Mouse (Mus musculus) lung, postnatal 0 days (tissue): ENCODE measurements at regions not wholly inside any gene's neighbourhood (a gene's known extent, or its start where the extent isn't known, plus 50 kb on each side); places are given as distances from the start of the nearest gene placed in this dataset.
A peak's percentile ranks its signal among the peaks of the same experiment; 100 is the strongest.

Experiments
- ATAC-seq: fragments of 200-750 bp; cut with Nextera tagmentation; 2 replicates; pipeline ENCODE4 v1.8.0; 2017; ENCODE audit warnings: moderate library complexity
- DNase-seq: peaks from one replicate; pipeline ENCODE4 v3.0.0-alpha.2; 2016; ENCODE audit warnings: low spot score
- H3K27ac ChIP-seq: fragments of 300-500 bp; sonication (generic); 2 replicates; pipeline ENCODE4 v1.5.1; 2014; ENCODE audit warnings: antibody characterized with exemption, mild to moderate bottlenecking, low read length, mixed read lengths
- H3K27me3 ChIP-seq: fragments of 300-500 bp; sonication (generic); replicated peaks from 2 replicates; pipeline ENCODE4 v1.6.1; 2014; ENCODE audit warnings: low read length, mixed read lengths; ENCODE audit not compliant: insufficient read depth
- H3K36me3 ChIP-seq: fragments of 300-500 bp; sonication (generic); 2 replicates; pipeline ENCODE4 v1.6.1; 2014; ENCODE audit warnings: low read length, mixed read lengths; ENCODE audit not compliant: insufficient read depth
- H3K4me1 ChIP-seq: fragments of 300-500 bp; sonication (generic); 2 replicates; pipeline ENCODE4 v1.6.1; 2014; ENCODE audit warnings: antibody characterized with exemption, low read depth, low read length, mixed read lengths; ENCODE audit not compliant: insufficient read depth
- H3K4me2 ChIP-seq: fragments of 300-500 bp; sonication (generic); replicated peaks from 2 replicates; pipeline ENCODE4 v1.6.1; 2014; ENCODE audit warnings: low read depth, mild to moderate bottlenecking, low read length, moderate library complexity, mixed read lengths
- H3K4me3 ChIP-seq: fragments of 300-500 bp; sonication (generic); 2 replicates; pipeline ENCODE4 v1.5.1; 2014; ENCODE audit warnings: low read depth, low read length
- H3K9ac ChIP-seq: fragments of 300-500 bp; sonication (generic); replicated peaks from 2 replicates; pipeline ENCODE4 v1.6.1; 2014; ENCODE audit warnings: low read depth, mild to moderate bottlenecking
- H3K9me3 ChIP-seq: fragments of 300-500 bp; sonication (generic); 2 replicates; pipeline ENCODE4 v1.6.1; 2016; ENCODE audit warnings: low read length, mixed read lengths
- CTCF ChIP-seq: IDR thresholded peaks from 2 replicates; pipeline ENCODE4 v1.5.1; 2016; ENCODE audit warnings: antibody characterized with exemption, mild to moderate bottlenecking
- EP300 ChIP-seq: IDR thresholded peaks from 2 replicates; pipeline ENCODE4 v1.6.1; 2016; ENCODE audit warnings: antibody characterized with exemption, mild to moderate bottlenecking, control low read depth
- WGBS: fragments of 180-500 bp; shearing (Covaris S2); extraction: QIAGEN DNeasy Blood & Tissue Kit; methylation state at CpG from one replicate; pipeline ENCODE4 v1.1.7; 2014; 5-methylcytosine and 5-hydroxymethylcytosine counted together

DNA sequence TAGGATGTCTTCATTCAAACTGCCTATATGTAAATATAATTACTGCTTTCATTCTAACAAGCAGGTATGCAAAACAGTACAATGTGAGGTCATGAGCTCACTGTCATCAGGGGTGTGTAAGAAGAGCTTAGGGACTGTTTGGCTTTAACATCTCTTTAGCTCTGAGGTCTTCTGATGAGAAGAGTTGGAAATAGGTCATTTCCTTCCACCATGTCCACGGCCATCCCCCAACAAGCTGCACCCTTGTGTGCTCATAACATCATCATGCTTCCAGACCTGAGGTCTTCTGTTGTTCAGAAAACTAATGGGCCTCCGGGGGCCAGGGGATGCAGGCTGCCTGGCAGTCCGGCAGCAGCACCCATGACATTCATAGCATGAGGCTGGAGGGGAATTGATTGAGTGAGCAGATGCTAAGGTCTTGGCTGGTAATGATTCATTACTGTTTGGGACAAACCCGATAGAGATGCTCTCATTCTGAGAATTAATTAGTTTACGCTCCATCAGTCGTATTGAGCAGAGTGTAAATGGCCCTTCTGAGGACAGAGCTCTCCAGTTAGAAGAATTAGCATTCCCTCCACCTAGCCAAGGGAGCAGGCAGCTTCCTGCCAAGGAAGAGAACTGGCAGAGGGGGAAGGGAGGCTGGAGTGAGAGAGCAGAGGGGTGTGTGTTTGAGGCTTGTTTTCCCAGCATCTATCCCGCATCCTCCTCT is 64.0 kb downstream of the Rps24 start:
- H3K9me3 ChIP-seq, result no peaks in the 10 kb centered on the region
- no peak for TF ChIP-seq CTCF
- TF ChIP-seq EP300, result no peak
- no peak overlapping the region for H3K4me2 ChIP-seq
- H3K4me3 ChIP-seq, result no peak overlapping the region
- WGBS, result 54% methylated on average over 7 of the region's 7 CpGs
- ATAC-seq, result no peak
- H3K9ac ChIP-seq, result no peak overlapping the region
- no peaks in the 10 kb centered on the region for H3K27me3 ChIP-seq
- H3K27ac ChIP-seq, result no peak overlapping the region
- DNase-seq, result no peak
- no peaks in the 10 kb centered on the region for H3K36me3 ChIP-seq
- H3K4me1 ChIP-seq, result no peaks in the 10 kb centered on the region

DNA sequence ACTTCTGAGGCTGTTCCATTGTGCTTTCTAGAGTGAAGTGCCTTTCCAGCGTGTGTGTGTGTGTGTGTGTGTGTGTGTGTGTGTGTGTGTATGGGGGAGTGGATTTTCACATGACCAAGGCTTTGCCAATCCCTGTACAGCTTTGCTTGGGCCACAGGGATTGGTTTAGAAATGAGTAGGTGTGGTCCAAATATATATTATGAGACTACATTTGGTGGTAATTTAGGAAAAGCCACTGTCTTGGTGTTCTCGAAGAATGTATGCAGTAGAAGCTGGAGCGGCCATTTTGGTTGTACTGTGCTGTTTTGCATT is 64.5 kb downstream of the Rps24 start:
- no peak overlapping the region for H3K27ac ChIP-seq
- ATAC-seq (no peak), DNase-seq (no peak)
- H3K4me3 ChIP-seq, result no peak overlapping the region
- H3K4me2 ChIP-seq, result no peak overlapping the region
- H3K27me3 ChIP-seq, result no peaks in the 10 kb centered on the region
- no peaks in the 10 kb centered on the region for H3K9me3 ChIP-seq
- no peaks in the 10 kb centered on the region for H3K36me3 ChIP-seq
- no peak overlapping the region for H3K9ac ChIP-seq
- 70% methylated on average over 3 of the region's 3 CpGs for WGBS
- no peak for TF ChIP-seq CTCF
- TF ChIP-seq EP300, result no peak
- H3K4me1 ChIP-seq, result no peaks in the 10 kb centered on the region

DNA sequence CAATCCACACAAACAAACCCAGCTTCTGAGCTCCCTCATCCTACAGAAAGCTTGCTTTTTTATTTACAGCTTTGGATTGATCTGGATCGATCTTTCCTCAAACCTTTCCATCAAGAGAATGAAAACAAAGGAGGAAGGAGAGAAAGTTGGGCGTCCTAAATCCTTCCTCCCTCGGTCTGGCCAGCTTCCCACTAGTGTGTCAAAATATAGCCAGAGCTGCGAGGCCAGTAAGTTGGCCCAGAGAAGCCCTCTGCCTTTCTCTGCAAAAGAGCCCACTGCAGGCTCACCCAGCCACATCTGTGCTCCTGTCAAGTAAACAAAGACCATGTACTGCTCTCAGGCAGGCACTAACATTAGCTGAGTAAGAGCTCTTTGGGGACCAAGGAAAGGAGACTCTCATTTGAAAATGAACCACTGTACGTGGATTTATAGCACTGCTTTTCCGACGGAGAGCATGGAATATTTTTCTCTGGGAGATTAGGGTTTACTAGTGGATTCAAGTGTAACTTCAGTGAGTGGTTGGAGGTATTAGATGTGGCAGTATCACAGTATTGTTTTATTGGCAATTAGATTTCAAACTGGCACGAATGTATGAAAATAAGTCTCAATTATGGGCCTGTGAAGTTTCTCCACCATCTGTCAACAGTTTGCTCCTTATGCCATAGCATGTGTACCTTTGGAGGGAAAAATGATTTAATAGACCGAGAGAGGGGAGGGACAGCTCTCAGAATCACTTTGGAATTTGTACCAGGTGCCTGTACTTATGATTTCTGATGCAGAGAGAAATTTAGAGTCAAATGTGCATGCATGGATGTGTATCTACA is 78.1 kb downstream of the Rps24 start:
- Histone ChIP-seq H3K27me3 (no peaks in the 10 kb centered on the region), H3K9ac (no peak overlapping the region), H3K9me3 (no peaks in the 10 kb centered on the region), H3K4me1 (no peaks in the 10 kb centered on the region), H3K4me2 (no peak overlapping the region), H3K4me3 (no peak overlapping the region), H3K27ac (no peak overlapping the region), H3K36me3 (no peaks in the 10 kb centered on the region)
- 52% methylated on average over 9 of the region's 9 CpGs for WGBS
- DNase-seq (no peak), ATAC-seq (no peak)
- no peak for TF ChIP-seq EP300
- TF ChIP-seq CTCF, result no peak

DNA sequence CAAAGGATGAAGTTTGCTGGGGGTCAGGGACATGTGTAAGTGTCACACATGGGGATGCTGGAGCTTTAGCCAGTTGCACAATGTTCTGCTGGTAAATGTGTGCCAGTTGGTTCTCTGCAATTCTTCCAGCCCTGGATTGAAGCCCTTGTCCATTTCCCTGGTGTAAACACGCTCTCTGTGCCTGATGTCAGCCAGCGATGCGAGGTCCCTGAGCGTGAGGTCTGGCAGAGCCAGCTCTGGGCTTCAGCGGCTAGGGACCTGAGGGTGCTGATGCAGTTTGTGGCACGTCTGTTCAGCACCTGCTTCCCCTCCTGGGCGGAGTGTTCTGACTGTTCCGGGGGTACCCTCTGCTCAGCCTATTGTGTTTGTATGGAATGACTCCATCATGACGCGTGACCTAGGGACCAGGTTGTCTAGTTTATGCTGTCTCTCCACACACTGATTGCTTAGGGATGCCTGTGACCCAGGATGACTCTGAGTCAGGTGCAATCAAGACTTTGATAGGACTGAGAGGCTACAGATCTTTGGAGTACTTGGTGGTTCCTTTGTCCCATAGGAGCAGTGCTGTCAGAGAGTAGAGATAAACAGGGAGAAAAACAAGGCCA is 78.9 kb downstream of the Rps24 start:
- DNase-seq (no peak), ATAC-seq (no peak)
- Histone ChIP-seq H3K4me2 (no peak overlapping the region), H3K4me3 (no peak overlapping the region), H3K9me3 (no peaks in the 10 kb centered on the region), H3K27ac (no peak overlapping the region), H3K36me3 (no peaks in the 10 kb centered on the region), H3K9ac (no peak overlapping the region), H3K4me1 (no peaks in the 10 kb centered on the region), H3K27me3 (no peaks in the 10 kb centered on the region)
- TF ChIP-seq EP300, result no peak
- no peak for TF ChIP-seq CTCF
- WGBS, result 71% methylated on average over 10 of the region's 10 CpGs

DNA sequence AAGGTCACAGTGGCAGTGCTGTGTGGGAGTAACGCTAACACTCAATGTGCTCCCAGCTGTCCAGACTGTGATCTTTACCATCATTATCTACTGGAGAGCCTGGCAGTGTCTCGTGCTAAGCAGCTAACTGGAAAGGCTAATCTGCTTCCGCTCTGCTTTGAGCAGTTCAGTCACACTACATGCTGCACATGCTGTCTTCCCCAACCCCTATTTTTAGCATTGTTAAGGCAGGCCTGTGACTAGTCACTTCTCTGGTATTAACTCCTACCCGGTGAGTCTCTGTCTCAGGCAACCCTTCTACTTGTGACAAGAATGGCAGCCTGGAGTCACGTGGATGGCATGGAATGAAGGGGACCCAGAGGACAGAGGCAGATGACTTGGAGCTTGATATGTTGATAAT is 88.2 kb downstream of the Rps24 start:
- Histone ChIP-seq H3K4me2 (no peak overlapping the region), H3K27ac (no peak overlapping the region)
- TF ChIP-seq CTCF, result no peak
- no peak for TF ChIP-seq EP300

DNA sequence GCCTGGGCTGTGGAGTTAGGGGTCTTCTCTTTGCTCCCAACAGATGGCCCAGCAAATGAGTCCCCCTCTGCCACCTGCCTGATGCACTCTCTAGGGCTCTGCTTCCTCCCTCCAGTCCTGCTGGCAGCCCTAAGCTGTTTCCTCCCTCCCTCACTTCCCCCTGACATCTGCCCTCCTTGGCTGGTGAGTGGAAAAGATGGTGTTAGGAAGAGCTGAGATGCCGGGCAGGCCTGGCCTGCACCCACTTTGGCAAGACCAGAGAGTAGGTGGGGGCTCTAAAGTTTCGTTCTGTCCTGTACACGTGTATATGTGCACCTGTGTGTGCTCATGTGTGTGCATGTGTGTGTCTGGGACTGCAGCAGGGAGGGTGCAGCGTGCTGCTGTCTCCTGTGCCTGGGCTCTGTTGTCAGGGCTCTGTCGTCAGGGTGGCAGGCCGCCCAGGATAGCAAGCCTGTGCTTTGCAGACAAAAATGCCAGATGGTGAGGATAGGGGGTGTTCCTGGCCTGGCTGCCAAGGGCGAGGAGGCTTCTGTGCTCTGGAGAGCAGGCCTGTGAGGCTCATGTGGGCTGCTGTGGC is 91.7 kb downstream of the Rps24 start:
- no peaks in the 10 kb centered on the region for H3K36me3 ChIP-seq
- H3K4me3 ChIP-seq, result no peak overlapping the region
- H3K27me3 ChIP-seq, result no peaks in the 10 kb centered on the region
- no peak overlapping the region for H3K9ac ChIP-seq
- no peak overlapping the region for H3K27ac ChIP-seq
- H3K4me1 ChIP-seq, result no peaks in the 10 kb centered on the region
- DNase-seq (peak; percentile 12), ATAC-seq (no peak)
- H3K4me2 ChIP-seq, result no peak overlapping the region
- WGBS, result 33% methylated on average over 7 of the region's 7 CpGs
- TF ChIP-seq EP300 (no peak), CTCF (no peak)
- H3K9me3 ChIP-seq, result no peaks in the 10 kb centered on the region

More for the DNA sequence above, 88.2 kb downstream of the Rps24 start:
- Histone ChIP-seq H3K9ac (no peak overlapping the region), H3K27me3 (no peaks in the 10 kb centered on the region), H3K36me3 (no peaks in the 10 kb centered on the region), H3K4me1 (no peaks in the 10 kb centered on the region), H3K4me3 (no peak overlapping the region), H3K9me3 (no peaks in the 10 kb centered on the region)
- 76% methylated on average over 5 of the region's 5 CpGs for WGBS
- DNase-seq (no peak), ATAC-seq (no peak)
